Mouse (Mus musculus) macrophage (primary cell): ENCODE data around the gene Svip. TPM values are rescaled to one million over a fixed set of nuclear protein-coding genes. Genes with fewer than 3 reads are reported as not detected.

Experiments
- H3K27ac ChIP-seq: fragments of 350-480 bp; formaldehyde crosslinking; 2 replicates; pipeline ENCODE4 v1.9.0; 2021
- H3K36me3 ChIP-seq: fragments of 350-480 bp; formaldehyde crosslinking; 2 replicates; pipeline ENCODE4 v1.9.0; 2021; ENCODE audit errors: inconsistent target
- H3K4me3 ChIP-seq: fragments of 350-480 bp; formaldehyde crosslinking; 2 replicates; pipeline ENCODE4 v1.9.0; 2021; ENCODE audit errors: inconsistent target
- H3K79me2 ChIP-seq: fragments of 350-480 bp; formaldehyde crosslinking; 2 replicates; pipeline ENCODE4 v1.9.0; 2021; ENCODE audit errors: inconsistent target
- WGBS: methylation state at CpG from one replicate; pipeline ENCODE4 v1.1.7; 2026; ENCODE audit warnings: inconsistent platforms; ENCODE audit not compliant: missing documents; 5-methylcytosine and 5-hydroxymethylcytosine counted together
- polyA plus RNA-seq: library from polyadenylated mRNA; stranded (reverse); fragments of 250-400 nt; gene quantifications from 3 replicates; pipeline ENCODE4 v1.2.4, GENCODE M21; 2018; ENCODE audit warnings: inconsistent platforms

The Svip gene
- polyA plus RNA-seq, 1 experiment from 2014 or later = 1.7 TPM

GRCm38 (mm10) chr7:51975181-51975580 is 30.6 kb downstream of the Svip start:
- Histone ChIP-seq H3K4me3 (no peak overlapping the region), H3K79me2 (no peaks in the 10 kb centered on the region), H3K36me3 (no peaks in the 10 kb centered on the region), H3K27ac (no peak overlapping the region)
- whole genome bisulfite sequencing = 55% methylated on average over 6 of the region's 6 CpGs

- 89% methylated on average over 2 of the region's 2 CpGs for WGBS
- no peaks in the 10 kb centered on the region for H3K79me2 ChIP-seq
- H3K4me3 ChIP-seq = no peak overlapping the region
- no peak overlapping the region for H3K27ac ChIP-seq
- H3K36me3 ChIP-seq = no peaks in the 10 kb centered on the region
These were observed 32.3 kb downstream of the Svip start for GRCm38 (mm10) chr7:51973526-51973925.

- Histone ChIP-seq H3K36me3 (no peaks in the 10 kb centered on the region), H3K27ac (no peak overlapping the region), H3K79me2 (no peaks in the 10 kb centered on the region), H3K4me3 (no peak overlapping the region)
- 83% methylated on average over 5 of the region's 5 CpGs for WGBS
These were observed 32.7 kb downstream of the Svip start for GRCm38 (mm10) chr7:51973091-51973490.

- no peaks in the 10 kb centered on the region for H3K79me2 ChIP-seq
- no peaks in the 10 kb centered on the region for H3K36me3 ChIP-seq
- H3K4me3 ChIP-seq = no peak overlapping the region
- 43% methylated on average over 6 of the region's 6 CpGs for WGBS
- no peak overlapping the region for H3K27ac ChIP-seq
These were observed 33.5 kb downstream of the Svip start for GRCm38 (mm10) chr7:51972252-51972855.

GRCm38 (mm10) chr7:51969379-51969778 is 36.4 kb downstream of the Svip start:
- H3K36me3 ChIP-seq = no peaks in the 10 kb centered on the region
- no peak overlapping the region for H3K27ac ChIP-seq
- H3K79me2 ChIP-seq = no peaks in the 10 kb centered on the region
- no peak overlapping the region for H3K4me3 ChIP-seq

- WGBS = 78% methylated on average over 4 of the region's 4 CpGs
- H3K27ac ChIP-seq = no peak overlapping the region
- no peaks in the 10 kb centered on the region for H3K79me2 ChIP-seq
- no peaks in the 10 kb centered on the region for H3K36me3 ChIP-seq
- no peak overlapping the region for H3K4me3 ChIP-seq
These were observed 38.2 kb downstream of the Svip start for GRCm38 (mm10) chr7:51967581-51967980.

GRCm38 (mm10) chr7:51964681-51965080 is 41.1 kb downstream of the Svip start:
- Histone ChIP-seq H3K79me2 (no peaks in the 10 kb centered on the region), H3K27ac (no peak overlapping the region), H3K36me3 (no peaks in the 10 kb centered on the region), H3K4me3 (no peak overlapping the region)
- 96% methylated on average over 7 of the region's 7 CpGs for WGBS

GRCm38 (mm10) chr7:51962219-51962952 is 43.4 kb downstream of the Svip start:
- no peak overlapping the region for H3K27ac ChIP-seq
- H3K4me3 ChIP-seq = no peak overlapping the region
- WGBS = 80% methylated on average over 9 of the region's 10 CpGs
- H3K79me2 ChIP-seq = no peaks in the 10 kb centered on the region
- no peaks in the 10 kb centered on the region for H3K36me3 ChIP-seq

- no peak overlapping the region for H3K4me3 ChIP-seq
- no peaks in the 10 kb centered on the region for H3K79me2 ChIP-seq
- 89% methylated on average over 6 of the region's 6 CpGs for WGBS
- H3K36me3 ChIP-seq = no peaks in the 10 kb centered on the region
- H3K27ac ChIP-seq = no peak overlapping the region
These were observed 45.0 kb downstream of the Svip start for GRCm38 (mm10) chr7:51960698-51961374.

- Histone ChIP-seq H3K27ac (no peak overlapping the region), H3K4me3 (no peak overlapping the region)
These were observed 48.1 kb downstream of the Svip start for GRCm38 (mm10) chr7:51957766-51958165.

GRCm38 (mm10) chr7:51955424-51956041 is 50.3 kb downstream of the Svip start:
- H3K36me3 ChIP-seq = no peaks in the 10 kb centered on the region
- no peak overlapping the region for H3K4me3 ChIP-seq
- 67% methylated on average over 9 of the region's 9 CpGs for WGBS
- no peak overlapping the region for H3K27ac ChIP-seq
- H3K79me2 ChIP-seq = no peaks in the 10 kb centered on the region

More at GRCm38 (mm10) chr7:51957766-51958165, 48.1 kb downstream of the Svip start:
- H3K79me2 ChIP-seq = no peaks in the 10 kb centered on the region
- H3K36me3 ChIP-seq = no peaks in the 10 kb centered on the region

Other genes with a start within 250 kb of the Svip start
- 0.86 to 1.8 TPM (median 1.4 TPM) in 3 replicates for gene Gas2, start 144.0 kb downstream of the Svip start, polyA plus RNA-seq
- gene Fancf, start 143.8 kb downstream of the Svip start, polyA plus RNA-seq = 1.4 to 4.0 TPM (median 2.2 TPM) in 3 replicates
- not detected in 3 replicates for gene 1700015G11Rik, start 9.7 kb upstream of the Svip start, polyA plus RNA-seq